Mouse (Mus musculus) right cerebral cortex, postnatal 10 days (tissue): ENCODE data around the gene Gm20388.

Experiments used
- DNase-seq, 2 experiments: peaks; one replicate each; pipeline ENCODE4 v3.0.0; 2021; ENCODE audit warnings: low spot score in 2 of 2

Gene Gm20388

DNA sequence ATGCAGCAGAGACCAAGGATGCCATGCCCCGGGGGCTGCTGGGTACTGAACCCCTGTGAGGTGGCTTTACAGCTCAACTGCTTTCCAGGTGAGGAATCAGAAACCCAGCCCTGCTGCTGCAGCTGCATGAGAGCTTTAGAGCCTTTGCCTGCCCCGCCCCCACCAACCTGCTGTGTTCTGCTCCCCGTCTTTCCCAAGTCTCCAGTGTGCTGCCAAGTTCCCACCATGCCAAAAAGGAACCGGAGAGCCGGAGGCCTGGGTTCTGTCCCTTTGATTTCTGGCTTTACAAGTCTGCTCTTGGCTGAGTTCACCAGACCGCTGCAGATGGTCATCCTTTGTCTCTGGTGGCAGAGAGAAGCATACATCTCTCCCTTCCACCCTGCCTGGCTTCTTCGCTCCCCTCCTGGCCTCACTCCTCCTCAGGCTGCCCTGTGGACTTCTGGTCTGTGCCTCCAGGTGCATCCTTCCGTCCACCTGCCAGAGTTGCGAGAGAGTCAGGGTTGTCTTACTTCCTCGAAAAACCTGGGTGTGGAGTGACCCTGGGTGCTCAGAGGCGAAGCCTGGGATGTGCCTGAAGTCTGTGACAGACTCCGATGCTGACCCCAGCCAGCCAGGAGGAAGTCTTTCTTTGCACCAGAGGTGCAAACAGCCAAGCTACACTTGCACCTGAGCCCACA, 1086.4 kb downstream of the Gm20388 start:
- DNase-seq: peak; percentile 51 to 61

DNA sequence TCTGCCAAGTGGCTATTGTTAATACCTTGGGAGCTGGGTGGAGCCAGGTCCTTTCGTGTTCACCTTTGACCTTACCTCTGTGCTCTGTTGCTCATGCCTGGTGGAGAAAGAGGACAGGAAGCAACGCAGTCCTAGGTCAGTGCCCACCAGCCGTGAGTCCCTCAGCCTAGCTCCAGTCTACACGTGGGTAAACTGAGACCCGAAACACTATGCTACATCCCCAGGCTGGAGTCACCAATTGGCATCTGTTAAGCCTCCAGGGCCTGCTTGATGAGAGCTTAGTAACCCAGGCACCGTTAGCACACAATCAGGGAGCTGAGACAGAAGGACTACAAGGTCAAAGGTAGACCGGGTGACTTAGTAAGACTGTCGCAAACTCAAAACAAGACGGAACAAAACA, 1087.3 kb downstream of the Gm20388 start:
- no peak for DNase-seq

DNA sequence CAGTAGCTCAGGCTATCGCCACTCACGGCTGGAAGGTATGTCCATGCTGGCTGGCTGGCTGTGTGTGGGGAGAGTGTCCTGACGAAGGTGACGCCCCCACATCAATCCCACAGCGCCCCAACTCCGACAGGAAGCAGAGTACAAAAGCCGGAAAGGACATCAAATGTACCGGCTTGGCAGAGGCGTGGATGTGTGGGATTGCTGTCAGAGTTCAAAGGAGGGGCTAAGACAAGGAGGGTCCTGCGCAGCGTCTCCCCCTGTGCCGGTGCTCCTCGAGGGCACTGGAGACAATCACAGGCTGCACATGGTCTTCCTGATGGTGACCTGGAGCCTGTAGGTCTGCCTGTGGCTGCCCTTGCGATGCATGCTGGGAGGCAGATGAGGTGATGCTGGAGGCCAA, 1088.3 kb downstream of the Gm20388 start:
- DNase-seq: no peak

DNA sequence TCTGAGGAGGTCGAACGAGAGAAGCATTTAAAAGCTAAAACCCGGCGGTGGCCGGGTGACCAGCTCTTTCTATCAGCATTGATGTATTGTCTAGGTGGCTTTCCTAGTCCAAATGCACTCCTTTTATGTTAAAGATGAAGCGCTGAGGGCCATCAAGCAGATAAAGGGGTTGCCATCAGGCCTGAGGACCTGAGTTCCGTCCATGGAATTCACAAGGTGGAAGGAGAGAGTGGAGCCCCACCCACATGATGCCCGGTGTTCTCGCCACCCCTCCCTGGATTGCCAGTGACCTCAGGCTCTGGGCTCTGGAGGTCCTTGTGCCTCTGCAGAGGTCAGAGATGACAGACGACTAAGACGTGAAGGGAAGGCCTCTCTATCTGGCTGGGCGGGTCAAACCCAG, 1091.3 kb downstream of the Gm20388 start:
- DNase-seq: no peak

DNA sequence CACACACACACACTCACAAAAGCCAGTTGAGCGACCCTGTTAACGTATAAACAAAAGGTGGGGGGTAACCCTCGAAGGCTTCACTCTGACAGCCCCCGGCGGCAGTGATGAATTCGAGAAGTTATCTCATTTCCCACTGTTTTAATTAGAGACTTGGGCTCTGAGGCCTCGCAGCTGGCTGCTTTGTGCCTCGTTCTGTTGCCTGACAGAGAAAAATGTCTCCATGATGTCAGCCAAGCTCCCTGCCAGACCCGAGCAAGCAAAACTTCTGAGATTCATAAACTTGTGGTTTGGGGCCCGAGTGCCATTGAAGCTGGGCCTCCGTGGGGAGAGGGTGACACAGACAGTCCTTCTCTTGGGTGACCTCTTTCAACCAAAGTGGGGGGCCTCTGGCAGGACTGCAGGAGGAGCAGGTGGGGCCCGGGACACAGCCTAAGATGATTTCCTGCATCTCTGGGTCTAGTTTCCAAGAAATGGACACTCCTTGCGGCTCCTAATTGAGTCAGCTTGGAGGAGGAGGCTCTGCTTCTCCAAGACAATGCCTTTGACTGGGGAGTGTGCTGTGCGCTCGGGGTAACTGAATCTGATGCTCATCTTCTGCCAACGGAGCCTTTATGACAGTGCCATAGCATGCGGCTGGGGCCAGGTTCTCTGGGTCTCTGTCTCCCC, 1092.4 kb downstream of the Gm20388 start:
- peak in 1 of 2 experiments; percentile 36 for DNase-seq

DNA sequence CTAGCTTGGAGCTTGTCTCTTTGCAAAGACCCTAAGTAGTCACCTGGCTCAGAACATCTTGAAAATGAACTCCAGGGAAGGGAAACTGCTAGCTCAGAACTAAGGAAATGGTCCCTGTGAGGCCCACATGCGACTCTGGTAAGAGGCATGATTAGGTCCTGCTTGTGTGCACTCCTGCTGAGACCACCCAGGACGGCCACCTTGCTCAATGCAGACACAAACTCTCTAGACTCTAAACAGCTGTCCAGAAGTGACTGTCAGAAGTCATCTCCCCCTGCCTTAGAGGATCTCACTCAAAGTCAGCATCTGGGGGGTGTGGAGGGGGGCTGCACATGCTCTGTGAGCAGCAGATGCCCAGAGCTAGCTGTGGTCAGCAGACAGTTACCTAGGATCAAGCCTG, 1093.0 kb downstream of the Gm20388 start:
- DNase-seq: no peak

DNA sequence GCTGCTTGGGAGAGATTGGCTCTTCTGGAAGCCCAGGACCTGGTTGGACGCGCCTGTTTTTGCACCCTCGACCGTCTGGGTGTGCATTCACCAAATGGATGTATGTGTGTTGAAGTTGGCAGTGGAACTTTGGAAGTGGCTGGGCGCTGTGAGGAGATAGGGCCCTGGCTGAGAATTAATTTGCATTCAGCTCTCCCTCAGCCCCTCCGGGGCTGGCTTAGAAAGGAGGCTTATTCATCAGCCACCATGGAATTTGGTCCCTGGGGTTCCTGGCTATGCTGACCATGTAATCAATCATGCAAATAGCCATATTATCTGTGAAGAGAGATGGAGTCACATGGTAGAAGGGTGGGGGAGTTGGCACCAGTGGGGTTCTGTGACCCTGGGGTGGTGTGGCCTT, 1102.7 kb downstream of the Gm20388 start:
- DNase-seq: no peak

DNA sequence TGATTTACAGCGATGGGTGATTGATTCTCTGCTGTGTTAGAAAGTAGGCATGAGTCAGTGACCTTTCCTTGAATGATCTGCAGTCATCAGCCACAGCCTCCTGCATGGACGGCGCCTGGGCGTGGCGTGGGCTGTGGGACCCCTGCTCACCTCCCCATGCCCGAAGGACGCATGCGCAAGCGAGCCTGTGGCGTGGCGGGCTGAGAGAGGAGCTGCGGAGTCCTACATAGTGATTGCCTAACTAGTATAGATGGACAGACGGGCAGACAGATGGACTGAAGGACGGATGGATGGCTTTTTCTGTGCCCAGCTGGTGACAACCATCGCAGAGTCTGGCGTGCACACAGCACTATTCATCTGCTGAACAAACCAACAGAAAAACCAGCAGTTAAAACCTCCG, 1106.0 kb downstream of the Gm20388 start:
- DNase-seq: peak; percentile 54 to 58

DNA sequence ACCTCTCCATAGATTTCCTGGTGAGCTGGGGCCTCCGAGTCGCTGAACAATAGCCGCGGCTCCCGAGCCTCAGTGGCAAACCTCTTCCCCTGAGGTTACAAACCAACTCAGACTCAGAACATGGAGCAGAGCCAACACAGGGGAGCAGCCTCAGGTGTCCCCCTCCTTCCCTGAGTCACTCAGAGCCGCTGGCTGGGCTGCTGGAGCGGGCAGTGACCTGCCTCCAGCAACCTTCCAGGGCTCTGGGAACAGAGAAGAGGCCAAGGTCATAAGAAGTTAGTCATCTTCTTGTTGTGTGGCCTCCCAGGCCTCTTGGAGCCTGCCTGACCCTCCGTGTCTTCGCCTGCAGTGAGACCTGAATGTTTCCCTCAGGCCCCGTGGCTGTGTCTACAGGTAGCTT, 1107.6 kb downstream of the Gm20388 start:
- DNase-seq: no peak

DNA sequence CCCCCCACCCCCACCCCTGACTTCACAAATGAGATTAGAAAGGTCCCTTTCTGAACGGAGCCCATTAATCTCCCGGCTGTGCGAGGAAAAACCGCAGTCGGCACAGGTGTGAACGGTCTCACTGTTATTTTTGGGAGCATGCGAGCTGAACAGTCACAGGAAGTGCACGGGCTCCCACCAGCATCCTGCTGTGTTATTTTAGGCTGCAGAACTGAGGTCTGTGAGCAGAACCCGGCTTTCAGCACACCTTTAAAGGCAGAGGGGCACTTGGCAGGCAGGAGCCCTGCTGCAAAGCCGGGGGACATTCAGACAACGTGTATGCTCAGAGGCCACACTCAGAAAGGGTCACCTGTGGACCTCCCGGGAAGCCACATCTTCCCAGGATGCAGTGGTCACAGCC, 1110.8 kb downstream of the Gm20388 start:
- DNase-seq: no peak

DNA sequence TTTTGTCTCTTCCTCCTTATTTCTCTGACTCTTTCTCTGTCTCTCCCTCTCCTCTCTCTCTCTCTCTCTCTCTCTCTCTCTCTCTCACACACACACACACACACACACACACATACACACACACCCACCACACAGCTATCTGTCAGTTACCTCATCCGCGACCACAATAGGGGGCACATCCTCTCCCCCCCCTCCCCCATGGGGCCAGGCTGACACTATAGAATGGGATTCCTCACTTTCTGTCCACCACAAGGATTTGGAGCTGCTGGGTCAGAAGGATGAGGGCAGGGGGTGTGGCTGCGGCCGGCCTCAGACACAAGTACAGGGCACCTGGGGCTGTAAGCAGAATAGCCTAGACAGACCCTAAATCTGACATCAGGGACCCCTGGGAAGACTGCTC, 1112.4 kb downstream of the Gm20388 start:
- no peak for DNase-seq

DNA sequence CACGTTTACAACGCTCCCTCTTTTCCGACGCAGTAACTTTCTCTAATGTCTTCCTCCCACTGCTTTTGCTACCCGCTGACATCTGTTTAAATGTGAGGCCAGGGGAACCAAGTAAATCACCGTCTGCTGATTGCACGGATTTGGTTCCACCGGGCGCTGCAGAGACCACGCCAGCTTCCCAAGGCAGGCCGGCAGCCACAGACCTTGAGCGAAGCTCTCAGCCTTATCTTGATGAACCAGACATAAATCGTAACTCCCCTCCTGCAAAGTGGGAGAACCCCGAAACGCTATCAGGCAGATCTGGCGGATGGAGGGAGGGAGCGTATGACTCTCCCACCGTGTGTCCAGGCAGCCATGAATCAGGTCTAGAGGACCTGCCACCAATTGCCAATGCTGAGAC, 1113.1 kb downstream of the Gm20388 start:
- DNase-seq: no peak

DNA sequence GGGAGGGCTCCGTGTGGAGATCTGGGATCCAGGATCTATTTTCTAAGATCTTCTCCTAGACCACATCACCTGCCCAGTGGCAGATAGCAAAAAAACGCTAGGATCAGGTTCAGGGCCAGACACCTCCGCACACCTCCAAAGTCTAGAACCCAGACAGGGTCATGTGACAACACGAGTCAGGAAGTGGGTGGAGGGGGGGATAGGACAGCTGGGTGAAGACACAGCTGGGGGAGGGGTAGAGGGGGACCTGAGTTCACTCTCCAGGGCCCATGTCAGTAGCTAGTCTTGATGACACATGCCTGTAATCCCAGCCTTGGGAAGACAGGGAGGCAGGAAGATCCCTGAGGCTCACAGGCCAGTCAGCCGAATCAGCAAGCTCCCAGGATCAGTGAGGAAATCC, 1114.8 kb downstream of the Gm20388 start:
- no peak for DNase-seq

DNA sequence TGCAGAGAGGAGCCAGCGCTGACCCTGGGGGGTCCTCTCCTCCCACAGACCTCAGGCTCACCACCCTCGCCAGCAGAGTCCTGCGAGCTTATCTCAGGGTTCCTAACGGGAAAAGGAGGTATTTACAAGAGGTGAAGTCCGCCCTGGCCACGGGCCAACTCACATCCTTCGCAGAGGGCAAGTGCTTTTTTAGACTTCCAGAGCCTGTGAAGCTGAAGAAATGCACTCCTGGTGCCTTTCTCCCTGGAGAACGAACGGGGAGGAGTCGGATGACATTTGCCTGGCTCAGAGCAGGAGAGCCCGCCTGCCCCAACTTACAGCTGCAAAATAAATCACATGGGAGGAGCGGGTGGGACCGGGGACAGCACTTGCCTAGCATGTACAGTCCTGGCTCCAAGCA, 1117.1 kb downstream of the Gm20388 start:
- peak; percentile 39 for DNase-seq

DNA sequence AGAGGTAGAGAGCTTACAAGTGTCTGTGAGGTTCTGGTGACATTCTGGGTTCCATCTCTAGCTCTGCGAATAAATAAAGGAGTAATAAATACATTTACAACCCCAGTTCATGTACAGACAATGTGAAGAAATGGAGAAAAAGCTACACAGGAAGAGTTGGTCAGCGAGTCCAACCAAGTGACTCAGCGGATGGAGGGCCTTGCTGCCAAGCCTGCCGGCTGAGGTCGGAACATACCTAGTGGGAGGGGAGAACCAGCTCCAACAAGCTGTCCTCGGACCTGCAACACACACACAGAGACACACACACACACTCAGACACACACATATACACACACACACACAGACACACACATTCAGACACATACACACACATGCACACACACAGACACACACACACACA, 1118.4 kb downstream of the Gm20388 start:
- no peak for DNase-seq

DNA sequence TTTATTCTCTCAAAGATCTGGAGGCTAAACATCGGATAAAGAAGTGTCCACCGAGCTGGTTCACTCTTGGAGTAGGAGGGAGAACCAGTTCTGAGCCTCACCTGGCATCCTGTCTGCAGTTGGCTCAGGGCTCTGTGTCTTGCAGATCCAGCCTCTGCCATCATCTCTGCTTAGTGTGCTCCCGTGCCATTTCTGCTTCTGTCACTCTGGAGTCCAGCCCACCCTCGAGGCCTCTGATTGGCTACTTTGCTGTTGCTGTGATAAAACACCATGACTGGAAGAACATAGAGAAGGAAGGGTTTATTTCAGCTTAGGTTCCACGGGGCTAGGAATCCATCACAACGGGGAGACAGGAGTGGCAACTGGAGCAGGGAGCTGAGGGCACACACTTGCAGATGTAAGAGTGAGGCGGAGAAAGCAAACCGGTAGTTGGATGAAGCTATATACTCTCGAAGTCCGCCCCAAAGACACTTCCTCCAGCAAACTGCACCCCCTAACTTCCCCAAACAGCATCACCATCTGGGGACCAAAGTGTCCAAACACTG, 1119.9 kb downstream of the Gm20388 start:
- DNase-seq: peak; percentile 59 to 73

DNA sequence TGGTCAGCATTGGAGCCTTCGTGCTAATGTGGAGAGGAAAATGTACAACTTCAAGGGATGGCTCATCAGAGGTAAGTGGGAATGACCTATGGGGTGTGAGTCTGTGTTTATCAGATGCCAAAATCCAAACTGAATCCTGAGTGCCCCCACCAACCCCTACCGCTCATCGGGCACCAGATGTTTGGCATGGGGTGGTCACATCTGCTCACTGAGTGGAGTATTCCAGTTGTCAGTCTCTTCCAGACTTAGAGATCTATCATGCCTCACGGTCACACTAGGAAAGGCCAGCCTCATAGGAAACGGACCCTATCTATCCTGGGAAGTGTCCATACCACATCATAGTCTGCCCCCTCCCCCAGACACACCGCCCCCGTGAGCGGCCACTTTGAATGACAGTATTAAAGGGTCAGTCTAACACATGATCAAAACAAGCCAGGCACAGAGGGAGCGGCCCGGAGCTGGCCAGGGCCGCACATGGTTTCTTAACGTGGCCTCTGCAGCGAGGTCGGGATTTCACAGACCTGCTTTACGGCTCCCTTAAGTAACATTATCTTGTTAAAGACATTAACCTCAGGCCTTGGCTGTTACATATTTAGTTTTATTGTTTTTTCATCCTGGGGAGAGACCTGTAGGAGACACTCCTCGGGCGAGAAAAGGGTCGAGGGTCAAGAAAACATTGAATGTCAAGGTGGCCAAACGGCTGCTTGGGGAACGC, 1122.8 kb downstream of the Gm20388 start:
- no peak for DNase-seq

DNA sequence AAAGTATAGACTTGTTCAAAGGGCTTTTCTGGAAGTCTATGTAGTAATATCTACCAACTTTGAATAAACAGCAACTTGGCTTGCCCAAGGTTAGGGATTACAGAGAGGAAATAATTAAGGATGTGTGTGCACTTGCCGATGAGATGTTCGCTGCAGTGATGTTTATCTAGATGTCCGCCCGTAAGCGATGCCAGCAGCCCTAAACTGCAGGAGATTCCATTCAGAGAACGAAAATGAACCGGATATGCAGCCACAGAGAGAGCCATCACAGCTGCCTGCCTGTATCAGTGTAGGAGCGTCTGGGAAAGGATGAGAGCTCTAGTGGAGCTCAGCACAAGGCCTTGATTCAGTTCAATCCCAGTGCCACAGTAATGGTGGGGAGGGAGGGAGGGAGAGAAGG, 1125.0 kb downstream of the Gm20388 start:
- no peak for DNase-seq

DNA sequence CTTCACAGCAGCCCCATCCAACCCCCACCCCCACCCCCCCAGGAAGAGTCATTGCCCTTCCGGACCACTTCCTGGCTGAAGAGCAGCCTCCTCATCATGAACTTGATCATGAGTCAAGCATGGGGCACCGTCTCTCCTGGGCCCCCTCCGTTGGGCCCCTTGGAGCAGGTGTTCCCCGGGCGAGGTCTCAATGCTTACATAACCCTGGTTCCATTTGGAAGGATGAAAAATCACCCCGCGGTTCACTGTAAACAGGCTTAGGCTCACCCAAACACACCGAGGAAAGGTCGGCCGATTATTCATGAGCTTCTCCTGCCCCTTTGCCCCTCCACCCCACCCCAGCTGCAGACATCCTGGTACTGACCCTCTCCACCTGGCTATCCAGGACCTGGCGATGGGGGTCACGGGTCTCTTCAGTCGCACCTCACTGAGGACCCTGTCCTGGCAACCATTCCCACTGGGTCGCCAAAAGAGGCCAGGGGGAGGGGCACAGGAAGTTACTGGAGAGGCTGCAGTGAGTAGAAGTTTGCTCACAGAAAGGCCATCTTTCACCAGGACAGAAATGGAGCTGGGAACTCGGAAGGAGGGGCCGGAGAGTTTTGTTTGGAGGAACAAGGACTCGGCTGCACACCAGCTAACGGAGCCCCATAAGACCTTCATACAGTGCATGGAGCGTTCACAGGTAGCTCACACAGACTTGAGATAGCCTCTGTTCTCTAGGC, 1133.2 kb downstream of the Gm20388 start:
- DNase-seq: no peak

DNA sequence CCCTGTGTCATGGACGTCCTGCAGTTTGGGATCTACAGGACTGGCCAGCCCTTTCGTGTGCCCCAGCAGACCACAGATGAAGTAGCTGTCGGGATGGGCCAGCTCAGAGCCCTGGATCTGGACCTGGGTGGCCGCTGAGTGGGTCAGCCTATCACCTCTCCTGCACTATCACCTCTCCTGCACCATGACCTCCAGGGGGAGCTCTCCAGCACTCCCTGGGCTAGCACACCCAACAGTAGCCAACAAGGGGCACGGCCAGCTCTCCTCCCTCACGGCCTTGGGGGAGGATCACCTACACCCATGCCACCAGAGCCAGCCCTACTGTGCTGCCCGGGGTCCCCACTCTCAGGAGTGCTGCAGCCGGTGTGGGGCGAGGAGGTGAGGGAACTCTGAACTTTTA, 1136.8 kb downstream of the Gm20388 start:
- no peak for DNase-seq

DNA sequence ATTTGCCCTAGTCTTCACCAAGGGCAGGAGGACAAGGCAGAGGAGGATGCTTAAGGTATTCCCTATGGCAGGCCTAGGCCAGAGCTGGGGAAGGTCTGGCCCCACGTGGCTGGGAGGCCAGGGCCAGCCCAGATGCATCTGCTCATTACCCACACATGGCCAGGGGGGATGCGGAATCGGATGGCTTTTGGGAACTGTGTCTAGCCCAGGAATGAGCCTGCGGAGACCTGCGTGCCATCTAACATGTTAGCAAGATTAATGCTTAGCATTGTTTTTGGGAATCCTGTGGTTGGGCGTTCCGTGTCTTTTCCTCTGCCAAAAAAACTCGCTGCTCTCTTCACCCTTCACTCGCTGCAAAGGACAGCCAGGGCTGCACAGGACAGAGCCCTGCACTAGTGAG, 1147.4 kb downstream of the Gm20388 start:
- DNase-seq: no peak

DNA sequence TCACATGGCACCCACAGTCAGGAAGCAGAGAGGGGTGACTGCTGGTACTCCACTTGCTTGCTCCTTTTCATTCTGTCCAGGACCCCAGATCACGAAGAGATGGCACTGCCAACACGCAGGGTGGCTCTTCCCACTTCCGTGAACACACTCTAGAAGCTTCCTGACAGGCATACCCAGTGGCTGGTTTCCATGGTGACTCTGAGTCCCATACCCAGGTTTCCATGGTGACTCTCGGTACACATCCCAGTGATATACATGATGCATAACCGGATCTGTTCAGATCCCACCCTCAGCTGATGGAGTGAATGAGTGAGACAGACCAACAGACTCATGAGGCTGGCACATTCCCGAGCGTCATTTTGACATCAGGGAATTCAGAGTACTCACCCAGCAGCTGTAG, 1148.5 kb downstream of the Gm20388 start:
- DNase-seq: peak; percentile 76 to 92
